Mouse (Mus musculus): ENCODE results near the gene Rbp2. TPM values are rescaled to one million over a fixed set of nuclear protein-coding genes. Genes with fewer than 3 reads are reported as not detected.

The Rbp2 gene
- total RNA-seq (2015) (not detected in 2 replicates), total RNA-seq (2017) (not detected in 2 replicates)

- ATAC-seq (replicated peaks; ENCODE audit: poor library complexity), result no peak
These were observed at the start of gene Rbp2 for GRCm38 (mm10) chr9:98485815-98486214. Gene Rbp2, plus strand, starts transcription at chr9:98486115.

- no peak for ATAC-seq (replicated peaks; ENCODE audit: poor library complexity)
These were observed 48.1 kb upstream of the Rbp2 start for GRCm38 (mm10) chr9:98437819-98438218.

- ATAC-seq (replicated peaks; ENCODE audit: poor library complexity), result no peak
These were observed 46.8 kb upstream of the Rbp2 start for GRCm38 (mm10) chr9:98439091-98439490.

- peak; percentile 83 for ATAC-seq (replicated peaks; ENCODE audit: poor library complexity)
These were observed 43.3 kb upstream of the Rbp2 start for GRCm38 (mm10) chr9:98442638-98443037.

GRCm38 (mm10) chr9:98445359-98446149 is 40.4 kb upstream of the Rbp2 start:
- ATAC-seq (replicated peaks; ENCODE audit: poor library complexity), result no peak

GRCm38 (mm10) chr9:98450976-98451375 is 34.9 kb upstream of the Rbp2 start:
- ATAC-seq (replicated peaks; ENCODE audit: poor library complexity), result no peak

- ATAC-seq (replicated peaks; ENCODE audit: poor library complexity), result no peak
These were observed 19.2 kb upstream of the Rbp2 start for GRCm38 (mm10) chr9:98466709-98467108.

- peak; percentile 94 for ATAC-seq (replicated peaks; ENCODE audit: poor library complexity)
These were observed 5.7 kb upstream of the Rbp2 start for GRCm38 (mm10) chr9:98480172-98480749.

- no peak for ATAC-seq (replicated peaks; ENCODE audit: poor library complexity)
These were observed 3.7 kb upstream of the Rbp2 start for GRCm38 (mm10) chr9:98482256-98482655.

GRCm38 (mm10) chr9:98485020-98485419 is 895 bp upstream of the Rbp2 start:
- no peak for ATAC-seq (replicated peaks; ENCODE audit: poor library complexity)

- ATAC-seq (replicated peaks; ENCODE audit: poor library complexity), result no peak
These were observed 1.4 kb downstream of the Rbp2 start for GRCm38 (mm10) chr9:98487273-98487672.

GRCm38 (mm10) chr9:98489532-98489931 is 3.6 kb downstream of the Rbp2 start:
- ATAC-seq (replicated peaks; ENCODE audit: poor library complexity), result peak; percentile 93

GRCm38 (mm10) chr9:98490128-98490527 is 4.2 kb downstream of the Rbp2 start:
- ATAC-seq (replicated peaks; ENCODE audit: poor library complexity), result no peak

- ATAC-seq (replicated peaks; ENCODE audit: poor library complexity), result no peak
These were observed 5.2 kb downstream of the Rbp2 start for GRCm38 (mm10) chr9:98491071-98491470.

GRCm38 (mm10) chr9:98492212-98492611 is 6.3 kb downstream of the Rbp2 start:
- ATAC-seq (replicated peaks; ENCODE audit: poor library complexity), result peak; percentile 51

- ATAC-seq (replicated peaks; ENCODE audit: poor library complexity), result no peak
These were observed 6.9 kb downstream of the Rbp2 start for GRCm38 (mm10) chr9:98492821-98493220.

- no peak for ATAC-seq (replicated peaks; ENCODE audit: poor library complexity)
These were observed 11.2 kb downstream of the Rbp2 start for GRCm38 (mm10) chr9:98497157-98497556.

GRCm38 (mm10) chr9:98497990-98498389 is 12.1 kb downstream of the Rbp2 start:
- no peak for ATAC-seq (replicated peaks; ENCODE audit: poor library complexity)

- no peak for ATAC-seq (replicated peaks; ENCODE audit: poor library complexity)
These were observed 12.9 kb downstream of the Rbp2 start for GRCm38 (mm10) chr9:98498717-98499268.

- ATAC-seq (replicated peaks; ENCODE audit: poor library complexity), result no peak
These were observed 13.7 kb downstream of the Rbp2 start for GRCm38 (mm10) chr9:98499601-98500000.

GRCm38 (mm10) chr9:98507480-98507879 is 21.6 kb downstream of the Rbp2 start:
- ATAC-seq (replicated peaks; ENCODE audit: poor library complexity), result no peak

GRCm38 (mm10) chr9:98510363-98511055 is 24.6 kb downstream of the Rbp2 start:
- ATAC-seq (replicated peaks; ENCODE audit: poor library complexity), result no peak

Measured in megakaryocyte progenitor cell, adult 5-6 weeks (primary cell).